ENCODE assay signal across 22 mouse cellular contexts in the genomic region with DNA sequence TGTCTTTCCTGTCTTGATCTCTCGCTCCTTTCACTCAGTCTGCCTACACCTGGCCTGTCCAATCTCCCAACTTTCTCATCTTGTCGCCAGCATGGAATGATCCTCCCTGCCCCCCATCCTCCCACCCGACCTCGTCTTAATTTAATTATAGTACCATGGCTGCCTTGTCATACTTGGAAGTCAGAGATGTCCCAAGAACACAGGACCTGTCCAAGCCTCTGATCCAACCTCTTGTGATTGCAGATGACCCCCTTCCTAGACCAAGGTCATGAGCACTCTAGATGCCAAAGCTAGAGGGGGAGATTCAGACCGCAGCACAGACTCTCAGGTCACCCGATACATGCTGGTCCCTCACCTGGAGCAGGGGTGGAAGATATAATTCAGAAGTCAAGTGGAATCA.
"Had no signal": no experiment of that assay in that cellular context is flagged by ENCODE, and none has a peak within 500 bp of the region (broad histone marks: within the 10 kb centered on the region; RNA-seq: fewer than 3 reads in every experiment).

No protein-coding gene starts in this region.

- H3K36me3 ChIP-seq: kidney, embryonic 15.5 days; limb, embryonic 13.5 days; liver, embryonic 12.5 days; liver, embryonic 15.5 days; lung, embryonic 15.5 days; midbrain, embryonic 15.5 days; neural tube, embryonic 12.5 days; neural tube, embryonic 15.5 days had no signal

- H3K9me3 ChIP-seq: kidney, embryonic 15.5 days; limb, embryonic 13.5 days; liver, embryonic 12.5 days; liver, embryonic 15.5 days; lung, embryonic 15.5 days; midbrain, embryonic 15.5 days; neural tube, embryonic 12.5 days; neural tube, embryonic 15.5 days had no signal

- H3K4me1 ChIP-seq: liver, embryonic 12.5 days; liver, embryonic 15.5 days had no signal

- H3K4me2 ChIP-seq: kidney, embryonic 15.5 days; limb, embryonic 13.5 days; liver, embryonic 12.5 days; liver, embryonic 15.5 days; lung, embryonic 15.5 days; midbrain, embryonic 15.5 days; neural tube, embryonic 12.5 days; neural tube, embryonic 15.5 days had no signal

- H3K4me3 ChIP-seq: kidney, embryonic 15.5 days; limb, embryonic 13.5 days; liver, embryonic 12.5 days; liver, embryonic 15.5 days; lung, embryonic 15.5 days; midbrain, embryonic 15.5 days; neural tube, embryonic 12.5 days; neural tube, embryonic 15.5 days had no signal

- H3K27me3 ChIP-seq: kidney, embryonic 15.5 days; limb, embryonic 13.5 days; liver, embryonic 12.5 days; liver, embryonic 15.5 days; lung, embryonic 15.5 days; midbrain, embryonic 15.5 days; neural tube, embryonic 12.5 days; neural tube, embryonic 15.5 days had no signal

- H3K27ac ChIP-seq: kidney, embryonic 15.5 days; limb, embryonic 13.5 days; liver, embryonic 12.5 days; liver, embryonic 15.5 days; lung, embryonic 15.5 days; midbrain, embryonic 15.5 days; neural tube, embryonic 12.5 days; neural tube, embryonic 15.5 days; stomach, postnatal 0 days had no signal

- DNase-seq: kidney, adult 8-10 months; kidney, postnatal 10 days; kidney, postnatal 4 days; left cerebral cortex, postnatal 4 days; liver; lung, adult 18-20 months; lung, postnatal 10 days; right cerebral cortex, adult 18-20 months; right cerebral cortex, postnatal 14 days; right cerebral cortex, postnatal 4 days; thymus, adult 2 months; thymus, postnatal 14 days; thymus, postnatal 4 days had no signal

- ATAC-seq: liver, embryonic 12.5 days; midbrain, embryonic 15.5 days had no signal

- H3K9ac ChIP-seq: kidney, embryonic 15.5 days; limb, embryonic 13.5 days; liver, embryonic 12.5 days; liver, embryonic 15.5 days; lung, embryonic 15.5 days; midbrain, embryonic 15.5 days; neural tube, embryonic 12.5 days; neural tube, embryonic 15.5 days had no signal
